Mouse (Mus musculus) urinary bladder, adult 2 months (tissue): ENCODE measurements around the gene Gm7247. TPM values are rescaled to one million over a fixed set of nuclear protein-coding genes. Genes with fewer than 3 reads are reported as not detected.
"Not testable (repeated sequence)": the region's sequence is repeated elsewhere in the genome, so short reads cannot be mapped to it uniquely, and the experiment has no call there.

ENCODE experiments used
- DNase-seq: peaks from one replicate; pipeline ENCODE4 v3.0.0; 2022; ENCODE audit warnings: low spot score
- polyA plus RNA-seq: library from polyadenylated mRNA; depleted of rRNA; stranded (reverse); fragments of >200 nt; gene quantifications from 2 replicates; pipeline ENCODE4 v1.2.3, GENCODE M21; 2012; rRNA removed

Gm7247 gene
- polyA plus RNA-seq, result not detected in 2 replicates

DNA sequence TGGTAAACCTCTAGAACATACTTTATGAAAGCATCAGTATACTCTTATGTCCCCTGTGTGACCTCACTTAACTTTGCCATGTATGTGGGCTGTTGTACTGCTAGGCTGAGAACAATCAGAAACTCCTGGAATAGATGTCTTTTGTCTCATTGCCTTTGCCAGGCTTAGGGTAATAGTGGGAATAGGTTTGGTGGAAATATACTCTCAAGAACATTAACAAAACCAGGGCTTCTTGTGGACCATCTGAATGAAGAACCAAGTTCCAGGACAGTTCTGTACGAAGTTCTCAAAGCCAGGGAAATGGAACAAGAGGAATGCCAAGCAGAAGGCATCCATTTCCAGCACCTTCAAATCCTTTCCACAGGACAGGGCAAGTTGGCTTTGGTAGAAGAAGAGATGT lies at the start of gene Gm7247:
Gm7247 (plus strand) TSS at position 301 of the 400 bp plus-strand sequence.
- no peak for DNase-seq

- DNase-seq, result no peak
Measured at GRCm38 (mm10) chr14:51324001-51324400, 37.6 kb upstream of the Gm7247 start.

DNA sequence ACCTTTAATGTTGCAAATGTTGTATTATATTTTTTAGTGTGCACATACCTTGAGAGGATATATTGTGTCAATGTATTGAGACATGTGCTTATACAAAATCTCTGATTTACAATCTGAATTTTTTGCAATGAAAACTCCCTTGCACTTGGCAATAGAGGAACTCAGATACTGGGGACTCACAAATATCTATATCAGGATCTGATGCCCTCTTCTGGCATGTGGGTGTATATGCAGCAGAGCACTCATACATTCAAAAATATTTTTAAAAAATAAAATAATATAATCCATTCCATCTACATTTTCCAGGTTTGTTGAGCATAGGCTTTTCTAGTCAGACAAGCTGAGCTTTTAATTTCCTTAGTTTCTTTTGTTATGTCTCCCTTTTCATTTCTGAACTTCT lies 15.5 kb upstream of the Gm7247 start:
- no peak for DNase-seq

DNA sequence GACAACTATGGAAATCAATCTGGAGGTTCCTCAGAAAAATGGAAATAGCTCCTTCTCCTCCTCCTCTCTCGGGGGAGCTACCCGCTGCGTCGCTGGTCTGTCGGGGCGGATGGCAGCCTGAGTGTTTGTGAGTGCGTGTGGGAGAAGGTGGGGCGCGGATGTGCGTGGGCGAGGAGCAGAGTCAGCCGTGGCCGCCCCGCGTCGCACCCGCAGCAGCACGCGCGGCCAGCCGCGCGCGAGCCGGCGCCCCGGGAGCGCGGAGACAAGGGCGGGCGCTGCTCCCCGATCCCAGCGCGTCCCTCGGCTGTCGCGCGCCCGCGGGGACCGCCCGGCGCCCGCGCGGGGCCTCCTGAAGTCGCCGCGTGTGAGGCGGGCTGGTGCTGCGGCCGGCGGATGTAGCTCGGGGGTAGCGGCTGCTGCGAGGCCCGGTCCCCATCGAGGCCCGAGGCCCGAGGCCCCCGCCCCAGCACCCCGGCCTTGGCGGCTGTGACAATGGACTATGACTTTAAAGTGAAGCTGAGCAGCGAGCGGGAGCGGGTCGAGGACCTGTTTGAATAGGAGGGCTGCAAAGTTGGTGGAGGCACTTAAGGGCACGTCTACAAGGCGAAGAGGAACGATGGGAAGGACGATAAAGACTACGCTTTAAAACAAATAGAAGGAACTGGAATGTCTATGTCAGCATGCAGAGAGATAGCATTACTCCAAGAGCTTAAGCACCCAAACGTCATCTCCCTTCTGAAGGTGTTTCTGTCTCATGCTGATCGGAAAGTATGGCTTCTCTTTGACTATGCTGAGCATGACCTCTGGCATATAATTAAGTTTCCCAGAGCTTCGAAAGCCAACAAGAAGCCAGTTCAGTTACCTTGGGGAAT lies 3.2 kb upstream of the Gm7247 start:
- DNase-seq, result no peak

- no peak for DNase-seq
Measured at GRCm38 (mm10) chr14:51382805-51383204, 21.2 kb downstream of the Gm7247 start.

DNA sequence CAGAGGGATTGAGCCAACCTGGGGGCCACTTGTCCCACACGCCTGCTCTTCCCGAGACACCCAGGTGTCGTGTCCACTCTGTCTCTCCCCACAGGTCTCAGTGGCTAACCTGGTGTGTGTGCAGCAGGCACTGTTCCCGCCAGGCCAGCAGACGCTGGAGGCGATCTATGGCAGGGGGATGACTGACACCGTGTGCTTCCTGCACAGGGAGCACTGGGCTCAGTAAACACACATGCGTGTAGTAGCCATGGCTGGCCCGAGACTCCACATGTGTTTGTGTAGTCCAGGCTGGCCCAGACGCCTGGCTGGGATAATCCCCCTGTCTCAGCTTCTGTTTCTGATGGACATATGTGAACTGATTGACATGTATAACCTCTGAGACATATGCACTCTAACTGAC lies 22.8 kb downstream of the Gm7247 start:
- no peak for DNase-seq

DNA sequence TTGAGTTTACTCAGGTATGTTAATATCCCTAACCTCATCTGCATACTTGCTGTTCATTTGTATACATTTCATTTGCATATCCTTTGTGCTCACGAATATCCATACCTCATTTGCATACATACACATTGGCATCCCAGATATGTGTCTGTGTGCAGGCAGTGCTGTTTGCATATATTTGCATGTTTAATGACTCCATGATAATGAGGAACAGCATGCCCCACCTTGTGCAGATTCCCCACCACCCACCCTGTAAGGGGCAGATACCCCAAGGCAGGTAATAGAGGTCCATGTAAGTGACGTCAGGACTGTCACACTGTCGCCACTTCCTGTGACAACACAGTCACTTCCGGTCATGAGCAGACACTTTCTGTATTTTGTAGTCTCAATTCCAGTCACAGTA lies 24.2 kb downstream of the Gm7247 start:
- no peak for DNase-seq

DNA sequence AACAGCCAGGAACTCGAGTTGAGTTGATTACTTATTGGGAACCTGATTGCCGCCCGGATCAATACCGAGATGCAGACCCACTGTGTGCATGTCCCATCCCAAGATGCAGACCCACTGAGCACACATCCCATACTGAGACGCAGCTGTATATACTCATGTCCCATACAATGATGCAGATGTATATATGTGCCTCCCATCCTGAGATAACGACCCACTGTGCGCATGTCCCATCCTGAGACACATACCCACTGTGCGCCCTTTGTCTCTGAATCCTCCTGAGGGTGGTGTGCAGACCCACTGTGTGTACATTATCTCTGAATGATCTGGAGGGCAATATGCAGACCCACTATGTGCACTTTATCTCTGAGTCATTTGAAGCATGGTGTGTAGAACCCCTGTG lies 26.2 kb downstream of the Gm7247 start:
- DNase-seq, result no peak

- DNase-seq, result no peak
Measured at GRCm38 (mm10) chr14:51388222-51388621, 26.7 kb downstream of the Gm7247 start.

GRCm38 (mm10) chr14:51410520-51410919 lies 49.0 kb downstream of the Gm7247 start, which contains the start of gene Vmn2r88:
TSS of gene Vmn2r88 (plus strand) at chr14:51410820.
- no peak for DNase-seq

DNA sequence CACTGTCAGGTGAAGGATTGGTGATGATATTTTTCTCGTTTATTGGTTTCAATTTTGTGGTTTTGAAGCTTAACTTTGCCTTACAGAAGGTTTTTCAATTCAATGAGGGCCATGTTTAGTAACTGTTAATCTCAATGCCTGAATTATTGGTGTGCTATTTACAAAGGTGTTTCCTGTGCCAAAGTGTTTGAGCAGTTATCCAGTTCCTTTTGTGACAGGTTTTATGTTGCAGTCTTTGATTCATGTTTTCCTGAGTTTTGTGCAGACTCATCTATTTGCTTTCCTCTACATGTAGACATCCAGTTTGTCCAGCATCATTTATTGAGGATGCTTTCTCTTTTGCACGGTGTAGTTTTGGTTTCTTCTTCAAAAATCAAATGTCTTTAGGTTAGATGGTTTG lies 62.3 kb downstream of the Gm7247 start:
- no peak for DNase-seq

- DNase-seq, result not testable (repeated sequence)
Measured at GRCm38 (mm10) chr14:51430138-51430537, 68.6 kb downstream of the Gm7247 start.

- no peak for DNase-seq
Measured at GRCm38 (mm10) chr14:51434546-51434945, 73.0 kb downstream of the Gm7247 start.

DNA sequence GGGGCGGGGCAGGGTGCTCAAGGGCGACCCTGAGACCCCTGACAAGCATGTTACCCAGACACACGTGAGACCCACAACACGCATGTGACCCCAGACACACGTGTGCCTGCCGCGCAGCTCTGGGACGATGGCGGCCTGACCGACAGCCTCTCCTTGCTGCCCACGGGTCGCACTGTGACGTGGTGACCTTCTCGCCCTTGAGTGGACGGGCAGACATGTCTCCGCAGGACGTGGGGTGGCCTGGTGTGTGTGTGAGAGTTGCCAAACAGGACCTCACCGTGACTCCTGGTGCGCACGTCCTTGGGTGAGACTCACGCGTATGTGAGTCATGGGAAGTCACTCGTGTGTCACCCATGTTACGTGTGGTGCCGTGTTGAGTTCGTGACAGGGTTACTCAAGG lies 73.5 kb downstream of the Gm7247 start:
- DNase-seq, result no peak

DNA sequence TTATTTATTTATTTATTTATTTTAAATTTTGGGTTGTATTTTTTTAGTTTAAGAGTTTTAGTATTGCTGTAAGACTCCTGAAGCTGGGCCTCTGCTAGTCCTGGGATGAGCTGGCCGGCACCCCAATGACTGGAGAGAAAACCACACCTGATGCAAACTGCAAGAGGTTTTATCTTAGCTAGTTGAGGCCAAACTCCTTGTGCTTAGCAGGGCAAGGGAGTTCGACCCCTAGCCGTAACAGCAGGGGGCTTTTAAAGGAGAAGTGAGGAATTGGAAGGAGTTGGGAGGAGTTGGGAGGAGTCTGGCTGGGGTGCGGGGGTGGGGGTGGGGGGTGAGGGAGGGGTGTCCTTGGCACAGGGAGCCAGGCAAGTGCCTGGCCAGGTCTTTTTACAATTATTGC lies 77.4 kb downstream of the Gm7247 start:
- no peak for DNase-seq

DNA sequence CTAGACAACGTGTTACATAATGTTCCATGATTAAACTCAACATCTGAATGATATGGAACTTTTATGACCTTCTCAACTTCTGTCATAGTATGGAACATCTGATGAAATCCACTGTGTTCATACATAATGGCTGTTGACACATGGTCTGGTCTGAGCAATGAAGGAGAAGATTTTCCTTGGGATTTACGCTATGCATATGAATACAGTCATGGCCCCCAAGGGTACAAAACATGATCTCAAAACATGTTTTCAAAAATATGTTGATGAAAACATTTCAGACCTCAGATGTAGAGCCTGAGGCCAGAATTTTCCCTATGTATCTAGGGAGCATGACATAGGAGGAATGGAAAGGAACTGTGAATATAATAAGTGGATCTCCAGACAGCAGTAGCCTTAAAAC lies 90.0 kb downstream of the Gm7247 start, which contains the start of gene Vmn2r89:
Vmn2r89 (plus strand) TSS at position 301 of the 400 bp plus-strand sequence.
- DNase-seq, result not testable (repeated sequence)

DNA sequence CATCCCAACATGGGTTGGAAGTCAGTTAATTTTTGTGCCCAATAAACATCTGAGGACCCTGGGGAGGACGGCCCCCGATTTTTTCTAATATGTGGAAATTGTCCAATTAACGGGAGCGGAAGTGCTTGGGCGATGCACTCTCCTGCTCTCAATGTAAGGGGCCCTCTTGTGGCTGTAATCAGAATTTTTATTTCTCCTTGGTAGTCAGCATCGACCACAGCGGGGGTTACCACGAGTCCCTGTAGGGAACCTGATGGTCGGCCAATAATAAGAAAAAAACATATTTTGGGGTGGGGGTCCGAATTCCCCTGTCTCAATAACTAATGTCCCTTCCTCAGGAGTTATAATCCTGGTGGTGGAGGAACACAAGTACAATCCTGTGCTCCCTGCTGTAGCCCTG lies 118.7 kb downstream of the Gm7247 start:
- not testable (repeated sequence) for DNase-seq

DNA sequence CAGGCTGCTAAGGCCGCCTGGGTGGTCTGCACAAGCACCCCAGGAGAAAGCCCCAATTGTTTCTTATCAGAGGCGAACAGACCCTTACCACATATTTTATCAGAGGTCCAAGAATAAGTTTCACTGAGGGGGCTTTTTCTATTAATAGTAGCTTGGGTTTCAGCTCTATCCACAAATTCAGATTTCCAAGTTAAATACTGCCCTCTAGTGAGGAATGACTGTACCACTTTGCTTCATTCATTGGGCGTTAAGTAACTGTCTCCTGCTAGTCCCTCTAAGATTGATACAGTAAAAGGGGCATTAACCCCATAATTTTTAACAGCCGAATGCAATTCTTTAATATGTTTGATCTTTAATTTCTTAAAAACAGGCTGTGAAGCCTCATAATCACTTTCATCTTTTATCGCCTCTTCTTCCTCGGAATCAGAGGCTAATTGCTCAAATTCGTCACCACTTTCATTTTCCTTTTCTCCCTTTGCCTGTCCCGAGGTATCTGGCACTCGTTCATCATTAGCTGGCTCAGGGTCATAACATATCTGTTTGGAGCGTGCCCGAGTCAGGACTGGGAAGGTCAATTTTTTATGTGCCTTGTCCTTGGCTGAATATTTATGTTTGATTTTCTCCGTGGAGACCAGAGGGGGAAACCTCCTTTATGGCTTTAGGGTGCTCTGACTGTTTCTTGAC lies 119.9 kb downstream of the Gm7247 start:
- DNase-seq, result not testable (repeated sequence)

GRCm38 (mm10) chr14:51482051-51482715 lies 120.6 kb downstream of the Gm7247 start:
- DNase-seq, result no peak

DNA sequence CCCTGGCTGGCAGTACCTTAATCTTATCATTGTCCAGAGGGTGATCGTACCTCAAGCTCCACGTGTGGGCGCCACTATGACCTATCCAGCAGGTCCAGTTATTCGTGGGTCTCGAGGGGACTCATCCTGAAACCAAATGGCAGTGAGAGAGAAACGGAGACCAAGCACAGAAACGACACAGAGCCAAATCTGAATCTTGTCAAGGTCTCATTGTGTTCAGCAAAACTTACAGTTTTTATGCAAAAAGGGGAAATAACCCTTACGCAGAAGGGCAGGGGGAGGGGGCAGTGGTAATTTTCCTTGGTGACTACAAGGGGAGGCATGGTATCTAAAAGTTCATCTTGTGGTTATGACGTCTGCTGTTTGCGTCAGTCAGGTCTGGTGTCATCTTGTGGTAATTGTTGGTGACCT lies 121.4 kb downstream of the Gm7247 start:
- not testable (repeated sequence) for DNase-seq

GRCm38 (mm10) chr14:51483671-51484070 lies 122.1 kb downstream of the Gm7247 start:
- no peak for DNase-seq

GRCm38 (mm10) chr14:51486111-51486510 lies 124.6 kb downstream of the Gm7247 start:
- DNase-seq, result no peak
